Mouse (Mus musculus) neutrophil, adult 59 days (primary cell): ENCODE data around the gene Obox6. TPM values are rescaled to one million over a fixed set of nuclear protein-coding genes. Genes with fewer than 3 reads are reported as not detected.

Experiments
- total RNA-seq, 2 experiments: library from RNA; stranded (reverse); gene quantifications; 1 replicate in 1 of 2; 2 replicates in 1 of 2; pipeline ENCODE4 v1.2.4; 2023

Gene Obox6
- not detected for total RNA-seq

GRCm38 (mm10) chr7:15839578-15839977 lies at the start of gene Obox6:
Gene Obox6, minus strand, starts transcription at chr7:15839678.

GRCm38 (mm10) chr7:15882317-15882716 lies 42.8 kb upstream of the Obox6 start, which contains the start of gene Crxos:
Gene Crxos, plus strand, starts transcription at chr7:15882617.

GRCm38 (mm10) chr7:15879756-15880155 lies 40.3 kb upstream of the Obox6 start, which contains the start of gene Crx:
Gene Crx, minus strand, starts transcription at chr7:15879968.

Other genes with a start within 250 kb of the Obox6 start
- gene Obox3, start 199.8 kb downstream of the Obox6 start, total RNA-seq, result not detected
- not detected for gene Obox5, start 89.5 kb downstream of the Obox6 start, total RNA-seq
- gene Crx, start 40.3 kb upstream of the Obox6 start, total RNA-seq, result not detected
- gene Crxos, start 42.9 kb upstream of the Obox6 start, total RNA-seq, result not detected
- gene Selenow, start 82.7 kb upstream of the Obox6 start, total RNA-seq, result 10 to 100 TPM; 29.9 to 31.5 TPM
- 100 to 1,000 TPM; 144 to 183 TPM for gene Nop53, start 106.4 kb upstream of the Obox6 start, total RNA-seq
- under 1 TPM; 0.44 to 0.60 TPM for gene Ehd2, start 127.9 kb upstream of the Obox6 start, total RNA-seq
- 10 to 100 TPM; 30.5 to 32.9 TPM for gene Bicra, start 208.2 kb upstream of the Obox6 start, total RNA-seq
- under 1 TPM; 0.20 to 0.33 TPM for gene Zfp541, start 222.1 kb upstream of the Obox6 start, total RNA-seq